Mouse (Mus musculus): ENCODE data around the gene Brd3.

- TF ChIP-seq CTCF (IDR thresholded peaks at IDR 0.05; ENCODE audit: borderline replicate concordance, extremely low read depth, insufficient read depth, insufficient read length) = no peak
- no peak for TF ChIP-seq POLR2A (IDR thresholded peaks at IDR 0.05; ENCODE audit: borderline replicate concordance, extremely low read depth, insufficient read depth, insufficient read length, poor library complexity, severe bottlenecking)
Observed at GRCm38 (mm10) chr2:27417648-27418153, 89.8 kb downstream of the Brd3 start.

Measured in brain, embryonic 14.5 days (tissue).